Mouse (Mus musculus) mature B cell (primary cell): ENCODE measurements around the gene Capn11.
"Not testable (repeated sequence)": the region's sequence is repeated elsewhere in the genome, so short reads cannot be mapped to it uniquely, and the experiment has no call there.

Experiments
- in situ Hi-C: fragments of 300-500 bp; cut with MboI; formaldehyde crosslinking; loops from 2 replicates; pipeline ENCODE4 v1.14.3; 2019

Capn11 gene

DNA sequence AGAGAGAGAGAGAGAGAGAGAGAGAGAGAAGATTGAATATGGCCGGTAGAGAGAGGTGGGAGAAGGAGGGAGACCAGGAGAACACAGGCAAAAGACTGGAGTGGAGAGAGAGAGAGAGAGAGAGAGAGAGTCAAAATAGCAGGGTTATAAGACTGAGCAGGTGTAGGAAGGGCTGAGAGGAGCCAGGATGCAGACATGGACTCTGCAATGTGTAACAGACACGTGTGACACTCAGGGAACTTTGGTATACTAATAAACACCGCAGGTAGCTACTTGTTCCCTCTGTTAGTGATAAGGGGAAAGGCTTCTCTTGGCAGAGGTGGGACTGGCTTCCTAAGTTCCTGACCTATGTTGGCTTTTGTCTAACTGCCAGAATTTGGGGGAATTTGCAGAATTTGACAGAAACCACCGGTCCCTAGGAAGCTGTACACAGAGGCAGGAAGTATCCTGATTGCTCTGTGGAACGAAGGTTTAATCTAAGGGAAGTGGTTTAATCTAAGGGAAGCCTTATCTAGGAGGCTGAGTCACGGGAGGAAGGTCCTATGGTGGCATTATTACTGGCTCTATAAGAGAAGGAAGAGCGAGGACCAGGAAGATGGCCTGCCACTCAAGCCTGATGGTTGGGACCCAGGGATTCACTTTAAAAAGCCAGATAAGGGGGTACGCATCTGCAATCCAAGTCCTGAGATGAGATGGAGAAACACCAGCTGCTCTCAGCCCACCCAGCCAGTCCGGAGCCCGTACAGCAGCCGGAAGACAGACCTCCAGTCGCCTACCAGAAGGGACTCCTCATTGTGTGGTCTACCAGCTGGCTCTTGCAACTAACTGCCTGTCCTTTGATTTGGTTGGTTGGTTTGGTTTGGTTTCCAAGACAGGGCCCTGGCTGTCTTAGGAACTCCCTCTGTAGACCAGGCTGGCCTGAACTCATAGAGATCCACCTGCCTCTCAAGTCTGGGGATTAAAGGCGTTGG, 30.0 kb downstream of the Capn11 start:
- in situ Hi-C loops, result loop anchor here (5.0 kb wide), 1 partner anchor 47 kb away; no protein-coding TSS in a partner anchor

DNA sequence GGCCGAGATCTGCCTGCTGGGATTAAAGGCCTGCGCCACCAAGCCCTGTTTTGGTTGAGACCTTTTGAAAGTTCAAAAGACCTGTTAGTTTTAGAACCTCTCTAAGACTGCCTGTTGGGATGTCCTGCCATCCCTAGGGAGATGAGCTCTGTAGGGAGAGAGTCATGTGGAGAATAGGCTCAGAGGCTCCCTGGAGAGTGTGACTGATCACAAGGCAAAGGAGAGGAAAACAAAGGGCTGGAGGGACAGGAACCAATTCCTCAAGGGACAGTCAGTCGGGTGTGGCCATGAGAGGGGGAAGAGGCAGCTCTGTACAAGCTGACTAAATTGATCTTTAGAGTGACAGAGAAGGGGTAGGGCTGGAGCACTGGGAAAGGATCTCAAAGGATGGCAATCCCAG, 31.0 kb downstream of the Capn11 start:
- in situ Hi-C loops, result loop anchor here (5.0 kb wide), 1 partner anchor 46 kb away; no protein-coding TSS in a partner anchor

DNA sequence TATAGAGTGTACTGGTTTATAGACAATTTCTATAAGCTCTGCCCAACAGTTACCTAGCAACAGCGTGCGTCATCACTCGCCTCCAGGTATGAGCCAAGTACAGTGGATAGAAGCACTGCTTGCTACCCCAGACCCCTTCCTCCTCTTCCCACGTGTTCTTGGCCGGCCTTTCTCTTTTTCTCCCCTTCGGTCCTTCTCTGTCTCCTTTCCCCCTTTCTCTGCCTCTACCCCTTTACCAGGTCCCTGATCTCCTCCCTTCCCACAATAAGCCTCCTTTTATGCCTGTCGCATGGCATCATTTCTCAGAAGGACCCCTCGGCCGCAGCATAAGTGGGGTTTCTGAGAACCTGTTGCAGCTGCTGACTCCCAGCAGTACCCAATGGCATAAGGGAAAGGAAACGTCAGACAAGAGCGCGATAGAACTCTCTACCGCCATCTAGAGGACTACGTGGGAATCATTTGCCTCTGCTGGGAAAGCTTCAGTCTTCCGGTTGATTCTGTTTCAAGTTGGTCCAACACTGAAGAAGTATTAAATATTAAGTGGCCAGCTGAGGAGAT, 32.5 kb downstream of the Capn11 start:
- in situ Hi-C loops, result loop anchor here (5.0 kb wide), 1 partner anchor 44 kb away; no protein-coding TSS in a partner anchor

DNA sequence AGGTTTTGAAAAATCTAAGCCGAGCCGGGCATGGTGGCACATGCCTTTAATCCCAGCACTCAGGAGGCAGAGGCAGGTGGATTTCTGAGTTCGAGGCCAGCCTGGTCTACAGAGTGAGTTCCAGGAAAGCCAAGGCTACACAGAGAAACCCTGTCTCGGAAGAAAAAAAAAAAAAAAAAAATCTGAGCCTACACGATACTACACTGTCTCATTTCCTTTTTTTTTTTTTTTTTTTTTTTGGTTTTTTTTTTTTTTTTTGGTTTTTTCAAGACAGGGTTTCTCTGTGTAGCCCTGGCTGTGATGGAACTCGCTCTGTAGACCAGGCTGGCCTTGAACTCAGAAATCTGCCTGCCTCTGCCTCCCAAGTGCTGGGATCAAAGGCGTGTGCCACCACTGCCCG, 35.7 kb downstream of the Capn11 start:
- in situ Hi-C loops, result not testable (repeated sequence)

DNA sequence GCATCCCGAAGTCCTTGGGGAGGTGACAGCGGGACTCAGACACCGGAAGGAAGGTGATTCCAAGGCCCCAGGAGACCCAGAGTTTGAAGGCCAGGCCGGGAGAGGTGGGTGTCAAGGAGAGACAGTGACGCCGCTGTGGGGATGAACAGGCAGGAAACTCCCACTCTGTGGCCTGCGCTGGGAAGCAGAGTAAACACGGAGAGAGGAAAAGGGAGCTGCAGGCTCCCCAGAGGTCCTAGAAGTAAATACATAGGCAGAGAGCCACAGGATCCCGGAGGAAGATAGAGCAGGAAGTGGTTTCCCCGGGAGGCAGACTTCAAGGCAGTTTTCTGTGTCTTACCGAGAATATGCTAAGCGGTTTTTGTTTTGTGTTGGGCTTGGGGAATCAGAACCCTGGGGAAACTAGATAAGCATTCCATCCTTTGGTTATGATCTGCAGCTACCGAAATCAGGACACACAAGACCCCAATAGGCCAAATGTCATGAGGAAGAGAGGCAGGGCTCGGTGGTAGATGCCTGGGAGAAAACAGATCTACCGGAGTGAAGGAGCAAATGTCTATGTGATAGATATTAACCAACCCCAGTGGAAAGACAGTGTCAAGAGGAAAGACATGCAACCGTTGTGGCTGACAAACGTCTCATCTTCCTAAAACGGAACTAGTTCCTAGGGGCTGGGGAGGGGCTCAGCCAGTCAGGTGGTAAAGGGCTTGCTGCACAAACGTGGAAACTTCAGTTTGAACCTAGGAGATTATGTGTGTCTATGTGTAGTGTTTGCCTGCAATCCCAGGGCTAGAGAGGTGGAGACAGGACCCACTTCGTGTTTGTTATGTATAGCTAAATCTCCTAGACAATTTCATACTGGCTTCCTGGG, 39.5 kb downstream of the Capn11 start:
- in situ Hi-C loops, result no loop called here

DNA sequence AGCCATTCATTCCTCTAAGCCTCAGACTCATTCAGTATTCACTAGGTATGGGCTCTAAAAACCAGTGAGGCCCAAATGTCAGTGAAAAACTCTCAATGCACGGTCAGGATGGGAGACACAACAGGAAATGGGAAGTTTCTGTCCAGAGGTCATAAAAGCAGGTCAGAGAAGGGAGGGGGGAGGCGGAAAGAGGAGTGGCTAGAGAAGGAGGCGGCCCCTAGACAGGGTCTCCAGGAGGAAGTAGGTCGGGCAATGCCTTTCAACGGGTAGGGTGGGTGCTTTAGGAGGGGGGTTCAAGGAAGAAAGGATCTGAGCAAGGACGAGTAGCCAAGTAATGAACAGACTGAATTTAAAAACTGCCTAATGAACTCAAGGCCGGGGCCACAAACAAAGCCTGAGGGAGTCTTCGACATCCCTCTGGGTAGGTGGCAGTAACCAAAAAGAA, 40.2 kb downstream of the Capn11 start:
- in situ Hi-C loops, result no loop called here

DNA sequence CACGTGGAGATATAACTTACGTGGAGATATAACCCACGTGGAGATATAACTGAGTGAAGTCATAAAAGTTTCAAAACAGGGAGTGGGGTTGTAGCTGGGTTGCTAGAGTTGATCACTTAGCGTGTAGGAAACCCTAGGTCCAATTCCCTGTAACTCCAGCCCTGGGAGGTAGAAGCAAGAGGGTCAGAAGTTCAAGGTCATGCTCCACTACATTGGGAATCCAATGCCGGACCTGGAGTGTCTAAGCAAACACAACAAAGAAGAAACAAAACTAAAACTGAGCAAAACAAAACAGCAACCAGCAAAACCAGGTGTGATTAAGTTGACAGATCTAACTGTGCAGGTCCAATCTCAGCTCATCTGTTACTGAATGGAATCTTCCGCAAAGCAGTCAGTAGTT, 41.5 kb downstream of the Capn11 start:
- in situ Hi-C loops, result no loop called here

DNA sequence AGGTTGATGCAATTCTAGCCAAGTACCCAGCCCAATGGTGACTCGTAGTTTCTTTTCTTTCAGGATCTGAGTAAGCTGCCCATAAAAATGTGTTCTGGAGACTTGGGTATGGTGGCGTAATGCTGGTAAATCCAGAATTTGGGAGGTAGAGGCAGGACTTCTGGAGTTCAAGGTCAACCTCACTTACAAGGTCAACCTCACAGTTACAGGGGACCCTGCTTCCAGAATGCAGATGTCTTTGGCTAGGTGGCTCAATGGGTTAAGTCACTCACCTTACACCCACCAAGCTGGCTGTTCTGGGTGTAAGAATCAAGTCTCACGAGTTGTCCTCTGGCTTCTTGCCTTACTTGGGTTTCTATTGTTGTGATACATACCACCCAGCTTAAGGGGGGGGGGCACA, 42.4 kb downstream of the Capn11 start:
- in situ Hi-C loops, result no loop called here

DNA sequence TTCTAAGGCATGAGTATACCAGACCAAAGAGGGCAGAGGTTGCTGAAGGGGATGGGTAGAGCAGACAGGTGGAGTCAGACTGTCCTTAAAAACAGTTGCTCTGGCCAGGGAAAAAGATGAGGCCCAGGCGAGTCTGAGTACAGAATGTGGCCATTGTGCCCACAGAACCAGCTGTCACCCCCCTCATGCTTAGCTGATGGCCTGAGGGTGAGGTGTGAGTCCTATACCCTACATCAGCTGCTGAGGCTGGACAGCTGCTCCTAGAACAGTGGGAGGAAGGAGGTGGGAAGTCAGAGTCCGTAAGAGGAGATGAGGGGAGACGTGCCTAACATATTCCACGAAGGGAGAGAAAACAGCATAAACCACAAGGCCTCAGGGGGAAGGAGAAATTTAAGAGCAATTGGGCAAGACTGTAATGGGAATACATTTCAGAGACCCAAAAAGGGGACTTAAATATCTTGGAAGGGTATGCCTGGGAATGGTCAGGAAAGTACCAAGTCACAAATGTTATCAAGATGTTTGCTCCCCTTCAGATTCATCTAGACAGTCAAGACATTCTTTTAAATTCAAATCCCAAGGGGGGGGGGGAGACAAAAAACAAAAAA, 43.0 kb downstream of the Capn11 start:
- in situ Hi-C loops, result no loop called here

DNA sequence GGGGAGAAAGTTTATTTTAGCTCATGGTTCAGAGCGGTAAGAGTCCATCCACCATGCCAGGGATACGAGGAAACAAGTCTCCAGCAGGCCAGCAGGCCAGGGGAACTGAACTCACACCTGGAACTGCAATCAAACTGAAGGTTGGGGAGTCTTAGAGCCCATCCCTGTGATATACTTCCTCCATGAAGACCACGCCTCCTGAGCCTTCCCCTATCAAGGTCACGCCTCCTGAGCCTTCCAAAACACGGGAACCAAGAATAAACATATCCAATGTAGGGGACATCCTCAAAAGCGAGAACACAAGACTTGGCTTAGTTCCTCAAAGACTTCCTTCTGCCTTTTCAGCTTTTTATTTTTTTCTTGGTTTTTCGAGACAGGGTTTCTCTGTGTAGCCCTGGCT, 46.2 kb downstream of the Capn11 start:
- in situ Hi-C loops, result no loop called here

DNA sequence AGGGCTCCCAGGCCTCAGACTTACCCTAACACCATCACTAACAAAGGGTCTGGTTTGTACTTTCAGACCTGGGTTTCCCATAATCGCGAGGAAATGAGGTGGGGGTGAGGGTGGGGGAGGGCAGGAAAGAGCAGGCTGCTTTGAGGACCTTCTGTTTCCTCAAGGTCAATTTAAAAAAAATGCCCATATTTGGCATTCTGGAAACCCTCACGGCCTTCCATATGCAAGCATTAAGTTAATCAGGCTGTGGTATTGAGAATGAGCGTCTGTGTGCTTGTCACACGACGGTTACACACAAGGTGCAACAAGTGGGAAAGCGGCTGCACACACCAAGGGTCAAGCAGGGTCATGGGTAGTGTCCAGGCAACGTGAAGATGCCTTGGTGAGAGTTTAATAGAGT, 47.1 kb downstream of the Capn11 start:
- in situ Hi-C loops, result no loop called here

DNA sequence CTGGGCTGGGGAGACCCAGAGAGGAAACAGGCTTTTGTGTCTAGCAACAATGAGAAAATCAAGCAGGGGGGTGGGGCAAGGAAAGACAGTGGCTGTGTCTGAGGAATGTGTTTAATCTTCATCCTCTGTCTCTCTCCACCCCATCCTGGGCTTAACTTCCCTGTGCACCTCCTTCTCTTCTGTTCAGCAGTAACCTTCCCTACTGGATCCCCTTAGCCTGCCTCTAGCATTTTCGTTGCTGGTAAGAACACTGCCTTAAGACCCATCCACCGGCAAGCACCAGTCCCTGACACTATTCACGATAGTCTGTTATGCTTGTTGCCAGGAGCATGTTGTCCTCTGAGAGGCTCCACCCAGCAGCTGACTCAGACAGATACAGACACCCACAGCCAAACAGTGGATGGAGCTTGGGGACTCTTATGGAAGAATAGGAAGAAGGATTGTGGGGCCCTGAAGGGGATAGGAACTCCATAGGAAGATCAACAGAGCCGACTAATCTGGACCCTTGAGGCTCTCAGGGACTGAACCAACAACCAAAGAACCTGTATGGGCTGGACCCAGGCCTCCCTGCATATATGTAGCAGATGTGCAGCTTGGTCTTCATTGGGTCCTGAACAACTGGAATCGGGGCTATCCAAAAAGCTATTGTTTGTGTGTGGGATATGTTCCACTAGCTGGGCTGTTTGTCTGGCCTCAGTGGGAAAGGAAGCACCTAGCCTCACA, 48.8 kb downstream of the Capn11 start:
- in situ Hi-C loops, result no loop called here

DNA sequence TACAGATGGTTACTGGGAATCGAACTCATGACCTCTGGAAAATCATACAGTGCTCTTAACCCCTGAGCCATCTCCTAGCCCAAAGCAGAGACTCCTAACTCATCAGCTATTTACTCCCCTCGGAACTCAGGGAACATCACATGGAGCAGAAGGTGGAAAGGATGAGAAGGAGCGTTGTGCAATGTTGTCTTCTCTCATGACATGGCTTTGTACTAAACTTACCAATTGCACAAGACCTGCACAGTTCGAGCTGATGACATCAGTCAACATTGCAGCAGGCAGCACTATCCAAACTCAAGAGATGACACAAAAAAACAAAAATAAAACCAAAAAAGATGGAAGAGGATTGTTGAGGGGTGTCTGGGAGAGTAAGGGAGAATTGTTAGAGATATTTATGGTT, 50.7 kb downstream of the Capn11 start:
- in situ Hi-C loops, result no loop called here

DNA sequence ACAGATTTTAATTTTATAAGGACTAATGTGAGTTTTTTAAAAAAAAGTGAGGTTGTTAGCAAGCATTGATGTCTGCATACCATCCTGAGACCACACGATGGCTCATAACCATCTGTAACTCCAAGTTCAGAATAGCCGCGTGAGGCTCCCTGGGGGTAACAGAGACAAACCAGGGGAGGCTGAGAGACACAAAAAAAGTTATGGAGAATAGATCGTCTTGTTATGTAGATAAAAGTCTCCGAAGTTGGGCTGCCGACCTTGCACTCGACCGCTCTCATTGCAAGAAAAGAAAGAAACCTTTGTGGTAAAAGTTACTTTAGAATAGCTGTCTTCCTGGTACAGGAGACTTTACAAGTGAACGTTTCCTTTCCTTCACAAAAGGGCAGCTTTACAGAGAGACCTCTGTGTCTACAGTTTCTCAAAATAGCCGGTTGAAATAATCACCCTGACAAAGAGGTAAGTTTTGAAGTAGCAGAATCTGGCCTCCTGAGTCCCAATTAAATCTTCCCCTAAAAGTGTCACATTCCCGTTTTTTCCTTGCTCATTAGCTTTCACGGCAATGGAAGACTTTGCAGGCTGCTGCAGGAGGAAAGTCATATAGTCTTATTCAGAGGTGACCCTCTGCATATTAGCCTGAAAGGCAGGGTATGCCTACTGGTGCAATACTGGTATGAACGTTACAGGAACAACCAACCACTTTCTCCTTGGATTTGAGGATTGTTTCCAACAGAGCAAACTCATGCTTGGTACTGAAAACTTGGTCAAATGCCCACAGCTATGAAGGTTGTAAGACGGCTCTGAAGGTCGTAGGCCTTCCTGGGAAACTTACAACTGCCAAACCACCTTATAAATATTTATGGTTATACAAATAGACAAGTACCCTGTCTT, 51.9 kb downstream of the Capn11 start:
- in situ Hi-C loops, result no loop called here

DNA sequence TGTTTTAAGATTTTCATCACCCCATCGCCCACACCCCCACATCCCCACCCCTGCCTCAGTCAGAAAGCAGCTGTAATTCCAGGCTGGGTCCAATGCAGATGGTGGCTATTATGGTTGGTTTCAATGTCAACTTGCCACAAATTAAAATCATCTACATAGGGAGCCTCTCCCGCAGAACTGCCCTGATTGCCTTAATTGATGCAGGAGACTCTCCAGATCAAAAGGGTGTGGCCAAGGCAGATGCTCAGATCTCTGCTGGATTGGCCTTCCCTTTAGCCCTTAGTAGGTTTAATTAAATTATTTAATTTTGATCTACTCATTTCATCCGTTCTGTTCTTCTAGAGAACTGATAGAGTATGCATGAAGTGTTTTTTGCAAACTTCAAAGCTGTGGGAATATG, 56.1 kb downstream of the Capn11 start:
- in situ Hi-C loops, result no loop called here

DNA sequence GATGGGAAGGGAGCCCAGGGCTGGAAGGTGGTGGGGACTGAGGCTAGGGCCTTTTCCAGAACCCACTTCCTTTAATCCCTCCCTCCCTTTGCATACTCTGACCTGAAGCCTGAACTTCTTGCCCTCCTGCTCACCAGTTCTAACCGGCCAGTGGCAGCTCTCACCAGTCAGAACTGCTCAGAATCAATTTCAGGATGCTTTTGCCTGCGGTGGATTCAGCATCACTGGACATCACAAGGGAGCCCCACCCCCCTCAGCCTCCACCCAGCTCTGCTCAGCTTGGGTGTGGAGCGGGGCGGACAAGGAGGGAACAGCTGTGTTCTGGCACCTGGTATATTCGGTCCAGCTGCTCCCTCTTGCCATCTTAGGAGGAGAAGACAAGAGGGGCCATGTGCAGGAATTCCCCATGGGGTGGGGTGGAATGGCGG, 57.2 kb downstream of the Capn11 start, which contains the start of gene Mymx:
Gene Mymx (minus strand): TSS at position 226 of the 428 bp plus-strand sequence.
- in situ Hi-C loops, result no loop called here

DNA sequence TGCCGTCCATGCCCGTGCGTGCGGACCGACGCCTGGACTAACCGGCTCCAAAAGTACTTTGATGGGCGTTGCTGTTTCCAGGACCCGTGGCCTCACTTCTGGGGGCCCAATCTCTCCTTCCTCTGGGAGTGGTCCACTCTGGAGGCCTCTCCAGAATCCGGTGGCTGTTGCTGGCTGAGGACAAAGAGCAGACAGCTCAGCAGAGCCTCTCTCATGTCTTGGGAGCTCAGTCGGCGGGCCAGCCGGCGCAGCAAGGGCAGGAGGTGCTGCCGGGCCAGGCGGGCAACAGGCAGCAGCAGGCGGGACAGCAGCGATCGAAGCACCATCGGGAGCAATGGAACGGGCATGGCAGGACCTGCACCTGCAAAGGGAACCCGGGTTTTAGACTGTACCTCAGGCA, 57.8 kb downstream of the Capn11 start:
- in situ Hi-C loops, result no loop called here

DNA sequence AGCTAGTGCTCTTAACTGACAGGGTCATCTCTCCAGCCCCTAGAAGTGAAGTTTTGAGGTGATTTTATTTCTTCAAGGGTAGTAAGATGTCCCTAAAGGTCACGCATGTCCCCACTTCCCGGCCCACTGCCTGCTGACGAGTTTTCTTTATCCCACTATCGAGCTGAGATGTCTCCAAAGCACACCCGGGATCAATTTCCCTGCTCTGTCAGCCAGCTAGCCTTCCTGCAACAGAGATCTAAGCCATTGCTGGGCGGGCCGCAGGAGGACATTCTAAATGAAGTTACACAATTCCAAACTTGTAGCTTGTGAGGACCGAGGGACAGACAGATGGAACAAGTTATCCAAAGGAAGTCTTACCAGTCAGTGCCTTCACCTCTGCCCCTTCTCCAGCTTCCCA, 58.9 kb downstream of the Capn11 start:
- in situ Hi-C loops, result no loop called here

DNA sequence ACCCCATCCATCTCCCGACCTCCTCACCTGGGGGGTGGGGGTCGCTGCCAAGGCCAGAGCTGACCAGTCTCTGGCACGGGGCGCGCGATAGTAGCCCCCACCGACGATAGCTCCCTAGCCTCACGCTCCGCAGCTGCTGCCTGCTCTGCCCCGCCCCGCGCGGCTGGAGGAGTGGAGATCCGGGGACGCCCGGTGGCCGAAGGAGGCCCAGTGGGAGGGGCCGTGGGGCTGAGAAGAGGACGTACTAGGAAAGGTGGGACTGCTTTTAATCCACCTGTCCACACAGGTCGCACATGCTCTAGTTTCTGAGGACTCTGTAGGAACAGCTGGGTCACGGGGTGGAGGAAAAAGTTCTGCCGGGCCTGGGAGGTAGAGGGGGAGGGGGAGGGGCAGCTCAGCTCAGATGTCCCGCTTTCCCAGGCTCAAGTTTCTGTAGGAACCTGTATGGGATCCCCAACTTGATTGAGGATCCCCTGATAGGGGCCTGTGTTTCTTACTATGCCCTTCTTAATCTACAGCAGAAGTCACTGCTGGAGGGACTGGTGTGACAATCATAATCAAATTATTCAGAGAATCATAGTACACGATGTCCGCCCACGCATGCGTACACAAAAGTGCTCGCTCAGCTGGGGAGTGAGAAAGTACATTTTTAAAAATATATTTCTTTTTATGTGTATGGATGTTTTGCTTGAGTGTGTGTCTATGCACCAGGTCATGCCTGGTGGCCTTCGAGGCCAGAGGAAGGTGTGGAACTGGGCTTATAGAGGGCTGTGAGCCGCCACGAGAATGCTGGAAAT, 59.5 kb downstream of the Capn11 start, which contains the start of gene Slc29a1:
Gene Slc29a1 (minus strand): TSS at position 161 of the 797 bp plus-strand sequence.
- in situ Hi-C loops, result no loop called here
